Mouse (Mus musculus) cerebellum, adult 8-10 months (tissue): Measurements from ENCODE around the gene Ppp1r10.
A peak's percentile ranks its signal among the peaks of the same experiment; 100 is the strongest.

Source experiments
- DNase-seq: peaks from one replicate; pipeline ENCODE4 v3.0.0; 2022

The Ppp1r10 gene

DNA sequence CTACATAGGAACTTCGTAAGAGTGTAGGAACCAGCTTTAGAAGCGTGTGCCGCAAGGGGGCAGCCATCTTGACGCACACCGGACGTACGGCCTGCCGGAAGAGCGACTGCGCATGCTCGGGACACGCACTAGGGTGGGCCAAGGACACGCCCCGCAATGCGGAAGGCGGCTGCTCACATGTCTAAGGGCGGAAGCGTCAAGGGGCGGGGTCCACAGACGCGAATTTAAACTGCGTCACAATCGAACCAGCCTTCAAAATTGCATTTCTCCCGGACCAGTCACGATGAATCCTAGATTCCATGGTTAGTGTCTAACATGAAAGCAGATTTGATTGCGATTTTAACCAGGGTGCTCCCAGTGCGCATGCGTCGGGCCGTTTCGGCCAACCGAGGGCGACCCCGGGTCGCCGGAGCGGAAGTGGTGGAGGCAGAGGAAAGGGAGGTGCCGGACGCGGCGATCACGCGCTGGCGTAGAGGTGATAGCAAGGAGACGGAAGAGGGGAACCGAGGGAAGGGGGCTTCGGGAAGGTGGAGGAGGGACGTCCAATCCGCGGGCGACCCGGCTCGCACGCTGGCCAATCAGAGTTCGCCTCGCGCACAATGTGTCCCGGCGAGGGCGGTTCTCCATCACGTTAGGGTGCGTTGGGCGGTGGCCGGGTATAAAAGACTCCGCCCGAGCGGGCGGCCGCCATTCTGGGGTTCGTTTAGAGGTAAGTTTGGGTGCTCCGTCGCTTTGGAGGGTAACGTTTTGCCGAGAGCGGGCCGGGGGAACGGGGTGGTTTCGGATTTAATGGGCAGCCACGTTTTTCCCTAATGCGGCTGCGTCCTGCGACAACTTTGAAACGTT is at the start of gene Ppp1r10, which contains the start of gene Mrps18b:
Gene Ppp1r10 (plus strand): TSS at position 138 of the 846 bp plus-strand sequence.
Gene Mrps18b (minus strand): TSS at position 93 of the 846 bp plus-strand sequence.
- peak; percentile 99 for DNase-seq

- DNase-seq: no peak
Measured at GRCm38 (mm10) chr17:35866911-35867890, 49.0 kb upstream of the Ppp1r10 start.

DNA sequence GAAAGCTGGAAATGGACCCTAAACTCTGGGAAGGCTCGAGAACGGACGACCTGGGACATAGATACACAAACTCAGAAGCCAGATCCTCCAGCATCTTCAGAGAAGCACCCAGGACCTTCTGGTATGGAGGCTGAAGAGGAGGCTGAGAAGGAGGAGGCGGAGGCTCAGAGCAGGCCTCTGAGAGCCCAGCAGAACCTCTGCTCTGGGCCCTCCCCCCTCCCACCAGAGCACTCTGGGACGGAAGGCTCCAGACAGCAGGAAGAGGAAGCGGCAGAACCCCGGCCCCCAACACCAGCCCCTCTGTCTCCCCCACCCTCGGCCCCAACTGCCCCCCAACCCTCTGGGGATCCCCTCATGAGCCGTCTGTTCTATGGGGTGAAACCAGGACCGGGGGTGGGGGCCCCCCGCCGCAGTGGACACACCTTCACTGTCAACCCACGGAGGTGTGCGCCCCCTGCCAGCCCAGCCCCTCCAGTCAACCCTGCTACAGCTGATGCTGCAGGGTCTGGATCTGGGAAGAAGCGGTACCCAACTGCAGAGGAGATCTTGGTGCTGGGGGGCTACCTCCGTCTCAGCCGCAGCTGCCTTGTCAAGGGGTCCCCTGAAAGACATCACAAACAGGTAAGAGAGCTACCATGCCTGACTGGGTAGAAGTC is 47.9 kb upstream of the Ppp1r10 start:
- no peak for DNase-seq

DNA sequence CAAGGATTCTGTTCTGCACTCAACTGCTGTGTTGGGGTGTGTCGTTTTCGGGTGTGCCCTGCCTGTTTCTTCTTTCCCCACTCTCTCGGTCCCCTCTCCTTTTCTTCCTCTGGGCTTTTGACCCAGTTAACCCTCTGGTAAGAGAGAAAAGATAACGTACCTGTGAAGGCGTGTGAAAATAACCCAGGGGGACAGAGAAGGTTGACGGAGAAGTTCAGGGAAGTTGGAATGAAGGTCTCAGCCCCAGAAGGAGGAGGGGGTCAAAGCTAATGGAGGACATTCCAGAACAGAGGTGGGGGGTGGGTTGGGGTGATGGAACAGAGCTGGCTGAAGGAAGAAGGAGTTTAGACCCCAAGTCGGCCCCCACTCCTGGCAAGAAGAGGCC is 47.3 kb upstream of the Ppp1r10 start:
- DNase-seq: no peak

DNA sequence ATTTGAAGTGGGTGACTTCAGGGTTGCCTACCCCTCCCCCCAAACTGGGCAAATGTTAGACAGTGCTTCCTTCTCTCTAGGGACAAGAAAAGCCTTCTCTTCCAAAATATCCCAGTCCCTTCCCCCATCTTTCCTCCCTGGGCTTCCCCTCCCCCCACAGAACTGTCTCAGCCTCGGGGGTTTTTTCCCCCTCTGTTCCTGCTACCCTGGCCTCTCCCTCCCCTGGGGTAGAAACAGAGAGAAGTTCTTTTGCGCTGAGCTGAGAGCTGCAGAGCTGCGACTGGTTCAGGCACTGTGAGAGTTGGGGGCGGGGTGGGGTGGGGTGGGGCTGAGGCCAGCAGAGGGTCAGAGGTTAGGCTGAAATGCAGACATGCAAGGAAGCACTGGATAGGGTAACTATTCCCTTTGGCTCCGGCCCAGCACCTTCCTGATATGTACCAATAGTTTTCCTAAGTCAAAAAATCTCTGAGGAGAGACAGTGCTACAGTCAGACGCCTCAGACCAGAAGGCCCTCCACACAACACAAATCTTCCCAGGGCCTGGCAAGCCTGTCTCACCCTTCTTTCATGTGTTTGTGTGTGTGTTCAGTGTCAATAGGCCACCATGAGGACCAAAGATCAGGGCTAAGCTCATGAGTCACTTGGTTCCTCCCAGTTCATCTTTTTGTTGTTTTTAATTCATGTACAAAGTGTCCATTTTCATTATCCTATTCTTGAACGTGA is 46.7 kb upstream of the Ppp1r10 start:
- DNase-seq: no peak

DNA sequence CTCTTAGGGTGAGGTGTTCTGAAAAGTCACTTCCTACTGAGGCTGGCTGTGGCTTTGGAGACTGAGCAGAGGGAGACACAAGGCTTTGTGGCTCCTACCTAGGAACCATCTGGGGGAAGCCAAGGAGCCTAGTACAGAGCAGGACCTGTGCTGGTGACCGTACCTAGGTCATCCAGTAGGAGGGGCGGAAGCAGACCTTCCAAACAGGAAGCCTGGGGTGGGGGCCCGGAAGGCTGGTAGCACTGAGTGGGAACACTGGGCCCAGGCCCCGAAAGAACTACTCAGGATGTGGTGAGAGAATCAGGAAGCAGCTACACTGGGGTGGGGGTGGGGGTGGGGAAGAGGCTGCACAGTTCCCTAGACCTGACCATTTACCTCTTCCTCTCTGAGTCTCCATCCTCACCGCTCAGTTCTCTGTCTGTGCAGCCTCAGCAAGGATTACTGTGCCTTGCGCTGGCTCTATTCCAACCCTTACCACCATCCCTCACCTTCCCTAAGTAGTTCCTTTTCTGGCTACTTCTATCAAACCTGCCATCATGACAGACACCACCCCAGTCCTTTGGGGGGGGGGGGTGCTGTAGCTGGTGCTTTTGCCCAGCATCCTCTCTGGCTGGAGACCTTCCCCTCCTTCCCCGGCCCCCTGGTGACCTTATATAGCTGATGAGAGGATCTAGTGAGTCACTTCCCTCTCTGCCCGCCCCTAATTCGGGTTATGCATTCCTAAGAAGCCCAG is 45.9 kb upstream of the Ppp1r10 start:
- DNase-seq: no peak

DNA sequence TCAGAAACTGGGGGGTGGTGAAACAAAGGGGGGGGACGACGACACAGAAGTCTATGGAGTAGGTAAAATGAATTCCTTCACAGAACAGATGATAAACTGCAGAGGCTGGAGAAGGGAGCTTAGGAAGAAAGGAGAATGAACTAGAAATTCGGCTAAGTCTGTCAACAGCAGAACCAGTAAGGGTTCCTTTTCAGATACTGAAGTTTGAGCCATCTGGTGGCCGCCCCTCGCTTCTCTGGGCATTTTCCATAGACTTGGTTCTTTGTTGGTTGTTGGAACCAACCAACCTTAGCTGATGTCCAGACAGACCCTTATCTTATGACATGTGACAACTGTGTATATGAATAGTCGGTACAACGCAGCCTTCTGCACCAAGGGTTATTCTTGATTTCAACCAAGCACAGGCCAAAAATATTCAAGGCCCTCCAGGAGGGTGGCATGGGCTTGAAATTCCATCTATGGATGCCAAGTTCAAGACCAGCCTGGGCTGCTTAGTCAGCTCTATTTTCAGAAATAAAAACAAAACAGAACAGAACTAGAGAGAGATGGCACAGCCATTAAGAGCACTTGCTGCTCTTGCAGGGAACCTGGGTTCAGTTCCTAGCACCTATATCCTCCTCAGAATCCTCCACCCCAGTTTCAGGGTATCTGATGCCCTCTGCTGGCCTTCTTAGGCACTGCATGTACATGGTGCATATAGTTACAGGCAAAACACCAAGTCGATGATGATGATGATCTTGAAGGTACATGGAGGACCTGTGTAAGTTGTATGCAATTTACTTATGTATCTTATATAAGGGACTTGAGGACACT is 45.1 kb upstream of the Ppp1r10 start:
- no peak for DNase-seq

- peak; percentile 88 for DNase-seq
Measured at GRCm38 (mm10) chr17:35873774-35874519, 42.3 kb upstream of the Ppp1r10 start.

GRCm38 (mm10) chr17:35874721-35875120 is 41.5 kb upstream of the Ppp1r10 start:
- no peak for DNase-seq

GRCm38 (mm10) chr17:35879245-35880057 is 36.8 kb upstream of the Ppp1r10 start, which contains the start of gene Dhx16:
Gene Dhx16, plus strand, starts transcription at chr17:35879819.
- DNase-seq: peak; percentile 92

GRCm38 (mm10) chr17:35882924-35883323 is 33.3 kb upstream of the Ppp1r10 start:
- no peak for DNase-seq

DNA sequence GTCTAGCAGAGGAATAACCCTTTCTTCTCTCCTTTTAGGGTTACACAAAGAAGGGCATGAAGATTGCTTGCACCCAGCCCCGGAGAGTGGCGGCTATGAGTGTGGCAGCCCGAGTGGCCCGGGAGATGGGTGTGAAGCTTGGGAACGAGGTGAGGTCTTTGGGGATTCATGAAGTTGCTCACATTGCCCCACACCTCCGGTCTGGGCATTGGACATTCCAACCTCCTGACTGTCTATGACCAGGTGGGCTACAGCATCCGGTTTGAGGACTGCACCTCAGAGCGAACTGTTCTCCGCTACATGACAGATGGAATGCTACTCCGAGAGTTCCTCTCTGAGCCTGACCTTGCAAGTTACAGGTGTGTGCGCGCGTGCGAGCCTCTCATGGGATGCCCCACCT is 32.5 kb upstream of the Ppp1r10 start:
- DNase-seq: no peak

DNA sequence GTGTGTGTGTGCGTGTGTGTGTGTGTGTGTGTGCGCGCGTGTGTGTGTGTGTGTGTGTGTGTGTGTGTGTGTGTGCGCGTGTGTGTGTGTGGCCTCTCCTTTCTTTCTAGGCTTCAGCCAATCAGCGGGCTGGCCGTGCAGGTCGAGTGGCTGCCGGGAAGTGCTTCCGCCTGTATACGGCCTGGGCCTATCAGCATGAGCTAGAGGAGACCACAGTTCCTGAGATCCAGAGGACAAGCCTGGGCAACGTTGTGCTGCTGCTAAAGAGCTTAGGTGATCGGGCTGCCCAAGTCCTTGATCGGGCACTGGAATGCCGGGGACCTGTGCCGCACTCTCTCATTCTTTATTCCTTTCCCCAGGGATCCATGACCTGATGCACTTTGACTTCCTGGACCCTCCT is 28.5 kb upstream of the Ppp1r10 start:
- no peak for DNase-seq

GRCm38 (mm10) chr17:35896781-35897643 is 19.2 kb upstream of the Ppp1r10 start, which contains the start of gene 2310061I04Rik:
Gene 2310061I04Rik, minus strand, starts transcription at chr17:35897431.
- DNase-seq: peak; percentile 90

- no peak for DNase-seq
Measured at GRCm38 (mm10) chr17:35897644-35898573, 18.3 kb upstream of the Ppp1r10 start.

DNA sequence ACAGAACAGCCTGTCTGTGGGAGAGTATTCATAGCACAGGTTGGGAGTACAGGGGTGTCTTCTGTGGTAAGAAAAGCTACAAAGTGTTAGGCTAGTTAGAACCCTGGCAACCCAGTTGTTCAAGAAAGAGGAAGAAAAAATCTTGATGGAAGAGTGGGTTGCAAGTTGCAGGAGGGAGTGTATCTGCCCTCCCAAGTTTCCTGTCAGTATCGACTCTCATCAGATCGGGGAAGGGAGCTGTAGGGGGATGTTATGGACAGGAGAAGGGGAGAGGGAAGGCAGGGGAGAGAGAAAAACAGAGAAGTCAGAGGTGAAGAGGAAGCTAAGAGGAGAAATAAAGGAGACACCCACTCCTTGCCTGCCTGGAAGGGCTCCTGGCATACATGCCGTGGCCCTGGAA is 15.6 kb upstream of the Ppp1r10 start:
- DNase-seq: no peak
